Mouse (Mus musculus) stomach, embryonic 16.5 days (tissue): Measurements from ENCODE around the gene Myrf. TPM values are rescaled to one million over a fixed set of nuclear protein-coding genes. Genes with fewer than 3 reads are reported as not detected.
A peak's percentile ranks its signal among the peaks of the same experiment; 100 is the strongest.

ENCODE experiments used
- ATAC-seq: fragments of 200-750 bp; cut with Nextera tagmentation; 2 replicates; pipeline ENCODE4 v1.8.0; 2017; ENCODE audit warnings: moderate number of reproducible peaks, moderate TSS enrichment; ENCODE audit not compliant: insufficient read depth, low FRiP score
- H3K27ac ChIP-seq: fragments of 300-500 bp; sonication (generic); 2 replicates; pipeline ENCODE4 v1.5.1; 2014; ENCODE audit warnings: low read length
- H3K27me3 ChIP-seq: fragments of 300-500 bp; sonication (generic); 2 replicates; pipeline ENCODE4 v1.6.1; 2014; ENCODE audit warnings: low read length, control low read depth, mixed read lengths; ENCODE audit not compliant: control insufficient read depth, insufficient read depth
- H3K36me3 ChIP-seq: fragments of 300-500 bp; sonication (generic); 2 replicates; pipeline ENCODE4 v1.6.1; 2014; ENCODE audit warnings: low read length; ENCODE audit not compliant: control insufficient read depth, insufficient read depth
- H3K4me1 ChIP-seq: fragments of 300-500 bp; sonication (generic); 2 replicates; pipeline ENCODE4 v1.6.1; 2014; ENCODE audit warnings: low read length, control low read depth, mixed read lengths; ENCODE audit not compliant: control insufficient read depth, insufficient read depth
- H3K4me2 ChIP-seq: fragments of 300-500 bp; sonication (generic); 2 replicates; pipeline ENCODE4 v1.6.1; 2014; ENCODE audit warnings: low read depth, low read length, mixed read lengths
- H3K4me3 ChIP-seq: fragments of 300-500 bp; sonication (generic); replicated peaks from 2 replicates; pipeline ENCODE4 v1.5.1; 2014; ENCODE audit warnings: mild to moderate bottlenecking, low read length
- H3K9ac ChIP-seq: fragments of 300-500 bp; sonication (generic); 2 replicates; pipeline ENCODE4 v1.6.1; 2014; ENCODE audit warnings: low read length
- H3K9me3 ChIP-seq: fragments of 300-500 bp; sonication (generic); replicated peaks from 2 replicates; pipeline ENCODE4 v1.6.1; 2016; ENCODE audit warnings: low read length, control low read depth; ENCODE audit not compliant: control insufficient read depth
- WGBS: fragments of 180-500 bp; shearing (Covaris S2); extraction: QIAGEN DNeasy Blood & Tissue Kit; methylation state at CpG from one replicate; pipeline ENCODE4 v1.1.7; 2014; 5-methylcytosine and 5-hydroxymethylcytosine counted together
- polyA plus RNA-seq: library from polyadenylated mRNA; unstranded; fragments of >200 nt; fragmentation: Nextera tagmentation; extraction: Ambion mirVana; gene quantifications from 2 replicates; pipeline ENCODE4 v1.2.1, GENCODE M21; 2015

The Myrf gene
- polyA plus RNA-seq, 1 experiment from 2014 or later = 16.6 TPM

- H3K4me3 ChIP-seq = no peak overlapping the region
- no peaks in the 10 kb centered on the region for H3K27me3 ChIP-seq
- H3K4me1 ChIP-seq = peaks cover 29% of the 10 kb centered on the region
- H3K27ac ChIP-seq = no peak overlapping the region
- no peak overlapping the region for H3K9ac ChIP-seq
- no peaks in the 10 kb centered on the region for H3K9me3 ChIP-seq
- H3K4me2 ChIP-seq = no peak overlapping the region
- no peak for ATAC-seq
- H3K36me3 ChIP-seq = no peaks in the 10 kb centered on the region
- WGBS = 77% methylated on average over 4 of the region's 4 CpGs
Measured at GRCm38 (mm10) chr19:10223561-10223960, 17.0 kb downstream of the Myrf start.

- peak overlapping the region; percentile 27; the same call in 1 of the 2 replicates for H3K27ac ChIP-seq
- H3K4me1 ChIP-seq = peaks cover 29% of the 10 kb centered on the region
- no peaks in the 10 kb centered on the region for H3K27me3 ChIP-seq
- ATAC-seq = no peak; the same call in 1 of the 2 replicates
- H3K9me3 ChIP-seq = no peaks in the 10 kb centered on the region
- peak overlapping the region; percentile 35; the same call in 1 of the 2 replicates for H3K9ac ChIP-seq
- no peak overlapping the region for H3K4me3 ChIP-seq
- no peaks in the 10 kb centered on the region for H3K36me3 ChIP-seq
- WGBS = 25% methylated on average over 8 of the region's 8 CpGs
- no peak overlapping the region for H3K4me2 ChIP-seq
Measured at GRCm38 (mm10) chr19:10222656-10223055, 17.9 kb downstream of the Myrf start.

GRCm38 (mm10) chr19:10221585-10221984 lies 19.0 kb downstream of the Myrf start:
- WGBS = 39% methylated on average over 4 of the region's 4 CpGs
- Histone ChIP-seq H3K4me1 (peaks cover 29% of the 10 kb centered on the region), H3K36me3 (no peaks in the 10 kb centered on the region), H3K4me2 (no peak overlapping the region), H3K27ac (no peak overlapping the region), H3K9me3 (no peaks in the 10 kb centered on the region), H3K4me3 (no peak overlapping the region), H3K27me3 (no peaks in the 10 kb centered on the region), H3K9ac (no peak overlapping the region)
- no peak for ATAC-seq

- Histone ChIP-seq H3K4me3 (no peak overlapping the region), H3K36me3 (no peaks in the 10 kb centered on the region), H3K4me1 (peaks cover 19% of the 10 kb centered on the region), H3K4me2 (no peak overlapping the region), H3K9ac (no peak overlapping the region), H3K27me3 (no peaks in the 10 kb centered on the region), H3K27ac (no peak overlapping the region), H3K9me3 (no peaks in the 10 kb centered on the region)
- ATAC-seq = 0 out of 2 replicates have a peak, but pooled peaks have one; percentile 18
- WGBS = 49% methylated on average over 6 of the region's 6 CpGs
Measured at GRCm38 (mm10) chr19:10219593-10219992, 21.0 kb downstream of the Myrf start.

GRCm38 (mm10) chr19:10219108-10219507 lies 21.4 kb downstream of the Myrf start:
- Histone ChIP-seq H3K4me1 (peaks cover 15% of the 10 kb centered on the region), H3K36me3 (no peaks in the 10 kb centered on the region), H3K9ac (no peak overlapping the region), H3K27me3 (no peaks in the 10 kb centered on the region), H3K27ac (no peak overlapping the region), H3K4me2 (no peak overlapping the region), H3K4me3 (no peak overlapping the region), H3K9me3 (no peaks in the 10 kb centered on the region)
- 47% methylated on average over 3 of the region's 3 CpGs for WGBS
- no peak for ATAC-seq

- H3K9ac ChIP-seq = no peak overlapping the region
- H3K9me3 ChIP-seq = no peaks in the 10 kb centered on the region
- H3K27ac ChIP-seq = no peak overlapping the region
- H3K36me3 ChIP-seq = no peaks in the 10 kb centered on the region
- no peak overlapping the region for H3K4me2 ChIP-seq
- H3K4me3 ChIP-seq = no peak overlapping the region
- WGBS = 72% methylated on average over 8 of the region's 8 CpGs
- H3K27me3 ChIP-seq = no peaks in the 10 kb centered on the region
- H3K4me1 ChIP-seq = no peaks in the 10 kb centered on the region
- ATAC-seq = no peak
Measured at GRCm38 (mm10) chr19:10216101-10216500, 24.4 kb downstream of the Myrf start.

GRCm38 (mm10) chr19:10213796-10214471 lies 26.6 kb downstream of the Myrf start:
- H3K9ac ChIP-seq = no peak overlapping the region
- no peak overlapping the region for H3K4me2 ChIP-seq
- no peak overlapping the region for H3K27ac ChIP-seq
- WGBS = 88% methylated on average over 10 of the region's 10 CpGs
- no peak for ATAC-seq
- H3K36me3 ChIP-seq = peaks cover 8% of the 10 kb centered on the region; the same call in 1 of the 2 replicates
- H3K27me3 ChIP-seq = no peaks in the 10 kb centered on the region
- H3K4me3 ChIP-seq = no peak overlapping the region
- H3K4me1 ChIP-seq = no peaks in the 10 kb centered on the region
- no peaks in the 10 kb centered on the region for H3K9me3 ChIP-seq

GRCm38 (mm10) chr19:10210885-10211284 lies 29.7 kb downstream of the Myrf start:
- no peak overlapping the region for H3K9ac ChIP-seq
- whole genome bisulfite sequencing = 83% methylated on average over 4 of the region's 4 CpGs
- no peak overlapping the region for H3K4me2 ChIP-seq
- H3K4me1 ChIP-seq = no peaks in the 10 kb centered on the region
- H3K27me3 ChIP-seq = no peaks in the 10 kb centered on the region
- H3K27ac ChIP-seq = no peak overlapping the region
- peaks cover 15% of the 10 kb centered on the region for H3K36me3 ChIP-seq
- no peaks in the 10 kb centered on the region for H3K9me3 ChIP-seq
- ATAC-seq = no peak
- H3K4me3 ChIP-seq = no peak overlapping the region

GRCm38 (mm10) chr19:10208851-10209250 lies 31.7 kb downstream of the Myrf start:
- no peak overlapping the region for H3K27ac ChIP-seq
- H3K4me3 ChIP-seq = no peak overlapping the region
- no peaks in the 10 kb centered on the region for H3K9me3 ChIP-seq
- H3K36me3 ChIP-seq = peaks cover 15% of the 10 kb centered on the region
- H3K4me2 ChIP-seq = no peak overlapping the region
- no peak overlapping the region for H3K9ac ChIP-seq
- H3K4me1 ChIP-seq = peaks cover 4% of the 10 kb centered on the region; the same call in 1 of the 2 replicates
- ATAC-seq = no peak
- 79% methylated on average over 3 of the region's 3 CpGs for WGBS
- no peaks in the 10 kb centered on the region for H3K27me3 ChIP-seq
